Mouse (Mus musculus) erythroblast, adult 5-6 weeks (primary cell): Measurements from ENCODE around the gene Glb1l2. TPM values are rescaled to one million over a fixed set of nuclear protein-coding genes. Genes with fewer than 3 reads are reported as not detected.

Experiments
- ATAC-seq: replicated peaks from 2 replicates; pipeline ENCODE4 v1.8.0; 2016; ENCODE audit warnings: moderate number of reproducible peaks, mild to moderate bottlenecking, moderate TSS enrichment, inconsistent platforms; ENCODE audit not compliant: poor library complexity, low FRiP score, severe bottlenecking
- total RNA-seq, 2 experiments: library from RNA; stranded (forward) in 1 of 2; stranded (reverse) in 1 of 2; fragments of 150-400 nt in 1 of 2; fragments of 200-764, 138-1000 nt in 1 of 2; gene quantifications; 2 replicates each; pipeline versions ENCODE4 v1.2.3 to v1.2.4; 2015 to 2017; ENCODE audit warnings: low replicate concordance in 2 of 2

The Glb1l2 gene
- total RNA-seq (2015; ENCODE audit: low replicate concordance) (not detected in 2 replicates), total RNA-seq (2017; ENCODE audit: low replicate concordance) (not detected in 2 replicates)

- 0 out of 2 replicates have a peak, but pooled peaks have one; percentile 39 for ATAC-seq
Measured at GRCm38 (mm10) chr9:26805935-26806666, at the start of gene Glb1l2. Gene Glb1l2, minus strand, starts transcription at chr9:26806468.

DNA sequence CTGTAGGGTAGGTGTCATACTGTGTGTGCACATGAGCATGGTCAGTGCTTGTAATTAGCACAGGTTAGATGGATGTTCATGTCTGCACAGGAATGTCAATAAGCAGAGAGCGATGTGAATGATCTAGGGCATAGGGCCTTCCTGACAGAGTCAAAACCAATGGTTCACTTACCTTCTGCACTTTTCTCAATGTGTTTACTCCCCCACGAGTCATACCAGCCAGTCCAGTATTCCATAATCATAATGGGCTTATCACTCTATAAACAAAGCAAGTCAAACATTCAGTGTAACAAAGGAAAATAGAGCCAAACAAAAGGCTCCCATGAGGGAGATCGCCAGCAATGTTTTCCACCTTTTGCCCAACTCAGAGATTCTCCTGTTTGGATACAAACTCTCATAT is 24.8 kb upstream of the Glb1l2 start:
- no peak for ATAC-seq

DNA sequence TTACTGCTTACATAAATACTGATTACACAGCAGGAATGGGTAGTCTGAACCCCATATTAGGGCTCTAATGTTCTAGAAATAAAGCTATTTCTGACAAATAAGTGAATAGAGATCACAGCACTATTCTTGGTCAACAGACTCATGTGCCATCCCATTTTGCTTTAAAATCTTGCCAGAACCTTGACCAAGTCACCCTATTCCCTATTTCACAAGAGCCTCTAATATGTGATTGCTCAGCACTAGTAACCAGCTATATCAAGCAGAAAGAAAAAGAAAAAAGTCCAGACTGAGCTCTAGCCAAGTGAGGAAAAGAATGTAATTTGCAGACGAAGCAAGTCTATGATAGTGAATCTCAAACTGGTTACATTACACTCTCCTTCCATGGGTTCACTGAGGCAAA is 13.7 kb upstream of the Glb1l2 start:
- no peak for ATAC-seq

GRCm38 (mm10) chr9:26808735-26809134 is 2.5 kb upstream of the Glb1l2 start:
- no peak for ATAC-seq

GRCm38 (mm10) chr9:26804321-26804720 is 1.9 kb downstream of the Glb1l2 start:
- no peak for ATAC-seq

DNA sequence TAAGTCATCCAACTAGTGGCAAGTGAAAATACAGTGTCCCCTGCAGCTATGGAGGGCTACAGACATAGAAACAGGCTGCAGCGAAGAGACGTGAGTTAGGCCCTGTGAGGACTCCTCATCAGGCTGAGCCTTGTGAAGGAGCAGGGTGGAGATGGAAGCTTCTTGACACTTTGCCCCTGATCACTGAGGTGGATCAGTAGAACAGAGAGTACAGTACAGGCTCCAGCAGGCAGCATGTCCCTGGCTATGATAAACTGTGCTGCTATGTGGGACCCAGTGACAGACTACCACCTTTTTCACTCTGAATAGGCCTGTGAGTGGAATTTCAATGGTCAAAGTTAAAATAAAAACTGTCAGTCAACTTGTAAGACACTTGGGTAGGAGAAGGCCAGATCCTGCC is 5.9 kb downstream of the Glb1l2 start:
- ATAC-seq, result no peak

GRCm38 (mm10) chr9:26798731-26799130 is 7.5 kb downstream of the Glb1l2 start:
- ATAC-seq, result no peak

DNA sequence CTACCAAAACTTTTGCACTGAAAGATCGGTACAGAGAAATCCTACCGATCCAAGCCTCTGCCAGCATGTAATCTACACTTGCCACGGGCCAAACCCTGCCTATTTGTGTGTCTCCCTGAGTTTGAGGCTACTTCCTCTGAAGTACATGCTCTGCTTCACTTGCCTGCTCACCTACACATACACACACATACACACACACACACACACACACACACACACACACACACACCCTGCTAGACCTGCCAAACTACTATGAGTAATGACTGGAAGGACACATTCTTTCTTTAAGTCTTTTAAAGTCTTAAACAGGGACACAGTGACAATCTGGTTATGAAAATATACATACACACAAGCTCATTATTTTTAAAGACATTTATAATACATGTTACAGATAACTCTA is 8.1 kb downstream of the Glb1l2 start:
- ATAC-seq, result no peak

- no peak for ATAC-seq
Measured at GRCm38 (mm10) chr9:26792829-26793228, 13.4 kb downstream of the Glb1l2 start.

GRCm38 (mm10) chr9:26783414-26783975 is 22.8 kb downstream of the Glb1l2 start:
- no peak for ATAC-seq

DNA sequence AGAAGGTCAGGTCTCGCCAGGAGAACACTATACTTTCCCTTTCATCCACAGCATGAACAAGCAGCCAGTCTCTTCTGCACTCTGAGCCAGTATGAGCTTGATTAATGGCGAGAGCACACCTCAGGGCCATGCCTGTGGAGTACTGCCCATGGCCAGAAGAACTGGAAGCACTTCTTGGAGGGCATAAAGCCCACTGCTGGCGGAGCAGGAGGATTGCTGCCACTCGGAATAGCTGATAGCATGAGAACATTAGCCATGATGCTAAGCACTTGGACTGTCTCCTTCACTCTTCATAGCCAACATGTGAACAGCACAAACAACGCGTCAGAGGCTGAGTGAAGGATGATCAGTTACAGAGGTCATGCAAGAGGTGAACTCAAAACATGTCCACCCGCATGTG is 27.8 kb downstream of the Glb1l2 start:
- no peak for ATAC-seq

DNA sequence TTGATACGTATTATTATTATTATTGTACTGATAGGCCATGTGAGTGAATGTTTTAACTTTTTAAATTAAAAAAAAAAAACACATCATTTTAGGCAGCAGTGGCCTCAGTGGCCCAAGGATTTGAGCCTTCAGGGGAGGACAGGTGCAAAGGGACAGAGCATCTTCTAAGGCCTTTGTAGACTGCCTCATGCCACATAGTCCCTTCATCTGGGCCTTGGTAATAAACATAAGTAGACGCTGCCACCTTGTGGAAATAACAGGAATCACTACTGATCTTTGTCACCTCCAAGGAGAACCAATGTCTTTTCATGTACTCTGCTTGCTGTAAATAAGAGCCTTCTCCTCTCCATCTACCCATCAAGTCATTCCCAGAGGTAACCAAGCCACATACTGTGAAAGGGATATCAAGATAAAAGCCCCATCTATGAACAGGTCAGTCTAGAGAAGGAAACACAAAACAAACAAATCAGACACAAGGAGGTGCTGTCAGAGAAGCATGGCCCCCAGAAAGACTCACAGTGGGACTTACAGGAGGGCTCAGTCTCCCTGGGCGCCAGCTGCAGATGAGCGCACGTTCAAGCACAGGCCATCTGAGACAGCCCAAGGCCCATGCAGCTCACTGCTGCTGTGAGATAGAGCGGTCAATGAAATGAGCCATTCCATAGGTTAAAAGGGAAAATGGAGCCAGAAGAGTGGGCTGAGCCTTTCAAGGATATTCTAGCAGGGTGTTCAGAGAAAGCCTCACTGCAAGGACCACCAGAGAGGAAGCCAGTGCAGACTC is 30.0 kb downstream of the Glb1l2 start:
- no peak for ATAC-seq

GRCm38 (mm10) chr9:26775700-26776099 is 30.6 kb downstream of the Glb1l2 start:
- ATAC-seq, result no peak

GRCm38 (mm10) chr9:26768181-26768580 is 38.1 kb downstream of the Glb1l2 start:
- ATAC-seq, result no peak

GRCm38 (mm10) chr9:26762477-26762876 is 43.8 kb downstream of the Glb1l2 start:
- ATAC-seq, result no peak

GRCm38 (mm10) chr9:26760576-26760975 is 45.7 kb downstream of the Glb1l2 start:
- no peak for ATAC-seq

GRCm38 (mm10) chr9:26760081-26760480 is 46.2 kb downstream of the Glb1l2 start:
- ATAC-seq, result no peak

DNA sequence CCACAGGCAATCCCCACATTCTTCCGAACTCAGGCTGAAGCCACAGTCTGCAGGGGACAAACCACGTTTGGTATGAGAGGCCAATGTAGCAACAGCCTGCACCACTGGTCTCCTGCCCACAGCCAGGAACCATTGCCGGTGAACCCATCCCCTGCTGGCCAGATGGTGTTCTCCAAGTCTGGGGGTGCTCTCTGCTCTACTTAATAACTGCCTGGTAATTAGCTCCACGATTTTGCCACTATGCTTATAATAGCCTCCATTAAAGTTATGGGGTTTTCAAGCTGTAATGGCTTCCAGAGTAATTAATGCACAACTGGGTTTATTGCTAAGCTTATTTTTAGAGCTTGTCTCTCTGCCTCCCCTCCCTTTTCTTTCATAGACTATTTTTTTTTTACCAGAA is 57.4 kb downstream of the Glb1l2 start:
- no peak for ATAC-seq

DNA sequence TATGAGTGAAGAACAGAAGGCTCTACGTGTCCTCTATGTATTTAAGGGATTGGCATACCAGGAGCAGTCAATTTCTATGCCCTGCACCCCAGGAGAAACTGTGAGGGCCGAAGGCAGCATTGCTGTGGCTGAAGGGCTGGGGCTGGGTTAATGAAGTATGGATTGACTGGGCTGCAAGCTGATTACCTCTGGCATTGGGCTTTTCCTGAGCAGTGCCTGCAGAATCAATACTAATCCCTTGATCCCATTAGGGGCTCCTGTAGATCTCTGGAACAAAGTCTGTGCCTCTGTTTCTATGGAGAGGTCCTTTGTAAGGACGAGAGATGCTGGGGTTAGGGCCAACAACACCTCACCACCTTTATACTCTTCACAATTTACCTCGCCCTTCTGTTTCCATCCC is 59.1 kb downstream of the Glb1l2 start:
- ATAC-seq, result no peak

DNA sequence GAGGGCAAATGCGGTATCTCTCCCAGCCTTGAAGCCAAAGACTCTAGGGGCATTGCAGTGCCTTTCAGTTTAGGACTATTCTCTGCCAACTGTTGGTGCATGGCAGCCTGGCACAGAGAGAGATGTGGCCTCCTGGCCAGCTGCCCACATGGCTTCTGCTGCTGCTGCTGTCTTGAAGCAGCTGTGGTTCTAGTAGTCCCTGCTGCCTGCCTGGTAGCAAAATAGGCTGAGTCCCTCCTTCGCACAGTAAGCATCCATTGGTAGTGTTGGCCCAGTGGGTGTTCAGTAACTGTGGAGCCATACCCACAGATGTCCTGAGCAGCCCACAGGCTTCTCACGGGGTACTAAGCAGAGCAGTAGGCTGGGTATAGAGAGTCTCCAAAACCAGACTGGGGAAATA is 63.5 kb downstream of the Glb1l2 start:
- ATAC-seq, result no peak

GRCm38 (mm10) chr9:26737116-26737515 is 69.2 kb downstream of the Glb1l2 start:
- no peak for ATAC-seq
